Mouse (Mus musculus): ENCODE results near the gene Olfr180. TPM values are rescaled to one million over a fixed set of nuclear protein-coding genes. Genes with fewer than 3 reads are reported as not detected.

The Olfr180 gene
- not detected for total RNA-seq (2021)
- long read RNA-seq, experiment 1 = 0 reads
- long read RNA-seq, experiment 2 = 0 reads

DNA sequence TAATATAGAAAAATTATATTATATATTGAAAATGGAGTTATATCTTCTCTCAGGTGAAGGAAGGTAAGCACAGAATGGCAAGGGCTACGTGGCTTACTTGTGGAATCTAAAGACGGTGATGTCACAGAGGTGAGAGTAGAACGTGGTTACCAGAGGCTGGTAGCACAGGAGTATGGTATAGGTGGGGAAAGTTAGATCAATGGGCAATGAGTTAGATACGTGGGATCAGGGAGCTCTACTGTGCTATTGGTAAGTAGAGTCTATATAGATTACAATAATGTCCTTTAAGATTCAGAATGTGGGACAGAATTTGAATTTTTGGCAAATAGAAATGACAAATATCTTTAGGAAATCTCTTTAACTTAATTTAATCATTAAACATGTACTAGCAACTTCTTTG lies at the start of gene Olfr180:
Gene Olfr180, minus strand, starts transcription at position 101 of the 400 bp plus-strand sequence.
- intact Hi-C loops (cut with DNase I; ENCODE audit: low total_unique reads) = no loop called here
- DNase-seq = no peak

DNA sequence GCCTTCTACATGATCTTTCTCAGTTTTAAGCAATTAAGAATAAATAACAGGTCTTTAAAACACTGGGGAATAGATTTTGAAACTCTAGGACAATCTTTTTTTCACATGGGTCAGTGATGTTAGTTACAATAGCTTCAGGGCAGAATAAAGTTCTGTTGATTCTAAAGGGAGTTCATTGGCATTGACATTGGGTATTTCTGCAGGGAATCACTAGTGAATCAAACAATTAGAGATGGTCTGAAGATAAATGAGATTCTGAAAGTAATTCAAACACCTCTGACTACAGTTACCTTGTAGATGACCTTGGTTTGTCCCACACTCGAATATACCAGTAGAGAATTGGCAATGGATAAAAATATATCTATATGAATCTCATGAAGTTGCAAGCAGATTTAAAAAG lies 537 bp downstream of the Olfr180 start, which contains the start of gene Olfr181:
Gene Olfr181, minus strand, starts transcription at position 101 of the 400 bp plus-strand sequence.
- DNase-seq = no peak
- intact Hi-C loops (cut with DNase I; ENCODE audit: low total_unique reads) = no loop called here

DNA sequence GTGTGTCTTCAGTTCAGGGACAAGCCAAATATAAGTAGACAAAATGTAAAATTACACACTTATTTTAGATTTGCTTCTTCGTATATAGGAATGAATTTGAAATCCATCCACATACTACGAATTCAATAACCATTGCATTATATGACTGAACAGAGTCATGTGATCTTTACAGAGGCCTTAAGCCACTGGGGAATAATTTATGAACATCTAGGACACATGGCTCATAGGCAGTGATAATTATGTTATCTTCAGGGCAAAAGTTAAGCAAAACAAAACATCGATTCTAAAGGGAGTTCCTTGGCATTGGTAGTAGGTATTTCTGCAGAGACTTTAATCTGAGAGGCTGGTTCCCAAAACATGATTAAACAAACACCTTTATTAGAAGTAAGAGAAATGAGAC lies 37.2 kb downstream of the Olfr180 start, which contains the start of gene Olfr178:
Gene Olfr178, minus strand, starts transcription at position 101 of the 400 bp plus-strand sequence.
- intact Hi-C loops (cut with DNase I; ENCODE audit: low total_unique reads) = no loop called here
- DNase-seq = no peak

- intact Hi-C loops (cut with DNase I; ENCODE audit: low total_unique reads) = no loop called here
These were observed 44.8 kb downstream of the Olfr180 start for GRCm38 (mm10) chr16:58884416-58884815.

DNA sequence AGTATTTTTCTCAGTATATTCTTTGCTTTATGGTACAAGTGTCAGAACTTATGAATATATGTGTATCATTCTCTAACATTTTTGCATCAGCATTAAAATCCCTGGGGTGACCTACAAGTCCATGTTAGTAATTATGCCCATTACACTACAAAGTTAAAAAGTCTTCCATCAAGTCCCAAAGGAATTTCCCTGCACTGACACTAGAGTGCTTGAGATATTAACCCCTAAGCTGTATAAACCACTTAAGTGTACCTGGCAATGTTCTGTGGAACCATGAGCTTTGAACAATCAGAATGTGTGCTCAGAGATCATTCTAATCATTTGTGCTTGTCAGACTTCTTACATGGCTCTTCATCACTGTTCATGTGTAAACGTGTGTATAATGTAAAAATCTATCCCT lies 54.5 kb downstream of the Olfr180 start, which contains the start of gene Olfr177:
Gene Olfr177, minus strand, starts transcription at position 101 of the 400 bp plus-strand sequence.
- no peak for DNase-seq
- intact Hi-C loops (cut with DNase I; ENCODE audit: low total_unique reads) = no loop called here

More at GRCm38 (mm10) chr16:58884416-58884815, 44.8 kb downstream of the Olfr180 start:
- DNase-seq = no peak

Other genes starting within 250 kb of the Olfr180 start
- gene Gpr15, start 210.3 kb downstream of the Olfr180 start, total RNA-seq (2021) = not detected
- gene Cldnd1, start 201.5 kb downstream of the Olfr180 start, total RNA-seq (2021) = 10 to 100 TPM; 59.4 to 67.2 TPM
- gene Olfr172, start 166.2 kb downstream of the Olfr180 start, total RNA-seq (2021) = not detected
- gene Olfr173, start 129.1 kb downstream of the Olfr180 start, total RNA-seq (2021) = not detected
- not detected for gene Olfr175-ps1, start 102.6 kb downstream of the Olfr180 start, total RNA-seq (2021)
- not detected for gene Olfr177, start 54.6 kb downstream of the Olfr180 start, total RNA-seq (2021)
- not detected for gene Olfr178, start 37.3 kb downstream of the Olfr180 start, total RNA-seq (2021)
- gene Olfr181, start 637 bp downstream of the Olfr180 start, total RNA-seq (2021) = not detected
- gene Olfr183, start 66.0 kb upstream of the Olfr180 start, total RNA-seq (2021) = not detected
- not detected for gene Olfr186, start 100.9 kb upstream of the Olfr180 start, total RNA-seq (2021)
- gene Olfr187, start 110.4 kb upstream of the Olfr180 start, total RNA-seq (2021) = not detected
- gene Olfr190, start 148.6 kb upstream of the Olfr180 start, total RNA-seq (2021) = not detected
- gene Olfr191, start 160.4 kb upstream of the Olfr180 start, total RNA-seq (2021) = not detected
- gene Olfr193, start 182.5 kb upstream of the Olfr180 start, total RNA-seq (2021) = not detected
- gene Olfr194, start 191.7 kb upstream of the Olfr180 start, total RNA-seq (2021) = not detected
- gene Olfr195, start 217.7 kb upstream of the Olfr180 start, total RNA-seq (2021) = not detected
- gene Olfr196, start 241.1 kb upstream of the Olfr180 start, total RNA-seq (2021) = not detected

All from gastrocnemius, postnatal 14 days (tissue).